Mouse (Mus musculus) heart, postnatal 0 days (tissue): ENCODE results near the gene Dennd1a. TPM values are rescaled to one million over a fixed set of nuclear protein-coding genes. Genes with fewer than 3 reads are reported as not detected.

Source experiments
- ATAC-seq: fragments of 200-750 bp; cut with Nextera tagmentation; 2 replicates; pipeline ENCODE4 v1.8.0; 2017; ENCODE audit warnings: low read depth, moderate number of reproducible peaks, moderate library complexity; ENCODE audit not compliant: insufficient read depth
- DNase-seq: peaks from one replicate; pipeline ENCODE4 v3.0.0-alpha.2; 2016; ENCODE audit warnings: low spot score
- H3K27ac ChIP-seq: fragments of 300-500 bp; sonication (generic); 2 replicates; pipeline ENCODE4 v1.5.1; 2014; ENCODE audit warnings: low read depth, mild to moderate bottlenecking
- H3K27me3 ChIP-seq: fragments of 300-500 bp; sonication (generic); 2 replicates; pipeline ENCODE4 v1.6.1; 2014; ENCODE audit warnings: low read length, mixed read lengths; ENCODE audit not compliant: control insufficient read depth, insufficient read depth
- H3K36me3 ChIP-seq: fragments of 300-500 bp; sonication (generic); replicated peaks from 2 replicates; pipeline ENCODE4 v1.6.1; 2014; ENCODE audit warnings: low read length, mixed read lengths; ENCODE audit not compliant: control insufficient read depth, insufficient read depth
- H3K4me1 ChIP-seq: fragments of 300-500 bp; sonication (generic); 2 replicates; pipeline ENCODE4 v1.6.1; 2014; ENCODE audit warnings: antibody characterized with exemption; ENCODE audit not compliant: control insufficient read depth, insufficient read depth
- H3K4me2 ChIP-seq: fragments of 300-500 bp; sonication (generic); 2 replicates; pipeline ENCODE4 v1.6.1; 2014; ENCODE audit warnings: low read depth, mild to moderate bottlenecking, low read length, moderate library complexity
- H3K4me3 ChIP-seq: fragments of 300-500 bp; sonication (generic); 2 replicates; pipeline ENCODE4 v1.5.1; 2014; ENCODE audit warnings: low read depth, low read length
- H3K9ac ChIP-seq: fragments of 300-500 bp; sonication (generic); replicated peaks from 2 replicates; pipeline ENCODE4 v1.6.1; 2014; ENCODE audit warnings: low read depth, low read length, mixed read lengths
- H3K9me3 ChIP-seq: fragments of 300-500 bp; sonication (generic); replicated peaks from 2 replicates; pipeline ENCODE4 v1.6.1; 2016; ENCODE audit warnings: low read length; ENCODE audit not compliant: control insufficient read depth
- CTCF ChIP-seq: IDR thresholded peaks from 2 replicates; pipeline ENCODE4 v1.5.1; 2016; ENCODE audit warnings: antibody characterized with exemption, control low read depth, low read depth
- EP300 ChIP-seq: IDR thresholded peaks from 2 replicates; pipeline ENCODE4 v1.6.1; 2016; ENCODE audit warnings: antibody characterized with exemption, low read depth
- WGBS: fragments of 180-500 bp; shearing (Covaris S2); extraction: QIAGEN DNeasy Blood & Tissue Kit; methylation state at CpG from one replicate; pipeline ENCODE4 v1.1.7; 2014; 5-methylcytosine and 5-hydroxymethylcytosine counted together
- polyA plus RNA-seq: library from polyadenylated mRNA; unstranded; fragments of >200 nt; fragmentation: Nextera tagmentation; extraction: Ambion mirVana; gene quantifications from 2 replicates; pipeline ENCODE4 v1.2.1, GENCODE M21; 2015
- total RNA-seq: library from RNA; depleted of rRNA; stranded (reverse); fragments of >200 nt; gene quantifications from 2 replicates; pipeline ENCODE4 v1.2.3, GENCODE M21; 2014; ENCODE audit warnings: low replicate concordance

Dennd1a gene
- total and polyA plus RNA-seq, 2 experiments from 2014 or later: 5.7 to 15.8 TPM

GRCm38 (mm10) chr2:38023741-38024130 lies 263.5 kb downstream of the Dennd1a start:
- WGBS: 60% methylated on average over 4 of the region's 4 CpGs
- Histone ChIP-seq H3K27me3 (no peaks in the 10 kb centered on the region), H3K36me3 (no peaks in the 10 kb centered on the region), H3K9me3 (no peaks in the 10 kb centered on the region), H3K4me3 (no peak overlapping the region), H3K4me2 (no peak overlapping the region), H3K9ac (no peak overlapping the region), H3K27ac (no peak overlapping the region), H3K4me1 (peaks cover under 1% of the 10 kb centered on the region; the same call in 1 of the 2 replicates)
- ATAC-seq (no peak), DNase-seq (no peak)
- TF ChIP-seq EP300 (no peak), CTCF (no peak)

GRCm38 (mm10) chr2:38023054-38023740 lies 264.0 kb downstream of the Dennd1a start:
- Histone ChIP-seq H3K9me3 (no peaks in the 10 kb centered on the region), H3K27me3 (no peaks in the 10 kb centered on the region), H3K27ac (no peak overlapping the region), H3K36me3 (no peaks in the 10 kb centered on the region), H3K4me1 (peaks cover 3% of the 10 kb centered on the region; the same call in 1 of the 2 replicates), H3K4me3 (no peak overlapping the region), H3K9ac (no peak overlapping the region), H3K4me2 (no peak overlapping the region)
- WGBS: 73% methylated on average over 9 of the region's 9 CpGs
- TF ChIP-seq EP300 (no peak), CTCF (no peak)
- DNase-seq (no peak), ATAC-seq (no peak)

GRCm38 (mm10) chr2:38021166-38021565 lies 266.0 kb downstream of the Dennd1a start:
- ATAC-seq (no peak), DNase-seq (no peak)
- Histone ChIP-seq H3K4me3 (no peak overlapping the region), H3K27ac (no peak overlapping the region), H3K36me3 (no peaks in the 10 kb centered on the region), H3K9me3 (no peaks in the 10 kb centered on the region), H3K27me3 (no peaks in the 10 kb centered on the region), H3K4me1 (peaks cover 3% of the 10 kb centered on the region; the same call in 1 of the 2 replicates), H3K9ac (no peak overlapping the region), H3K4me2 (no peak overlapping the region)
- TF ChIP-seq CTCF: no peak
- TF ChIP-seq EP300: no peak
- 93% methylated on average over 9 of the region's 9 CpGs for WGBS

GRCm38 (mm10) chr2:38014702-38015101 lies 272.5 kb downstream of the Dennd1a start:
- Histone ChIP-seq H3K9me3 (no peaks in the 10 kb centered on the region), H3K4me2 (no peak overlapping the region), H3K36me3 (no peaks in the 10 kb centered on the region), H3K27me3 (no peaks in the 10 kb centered on the region), H3K9ac (no peak overlapping the region), H3K27ac (no peak overlapping the region), H3K4me1 (peaks cover 22% of the 10 kb centered on the region), H3K4me3 (no peak overlapping the region)
- WGBS: 65% methylated on average over 1 of the region's 1 CpGs
- ATAC-seq (peak; percentile 20; the same call in 1 of the 2 replicates), DNase-seq (no peak)
- no peak for TF ChIP-seq CTCF
- no peak for TF ChIP-seq EP300

- H3K27me3 ChIP-seq: no peaks in the 10 kb centered on the region
- H3K9me3 ChIP-seq: no peaks in the 10 kb centered on the region
- peak overlapping the region; percentile 24 for H3K4me2 ChIP-seq
- H3K4me1 ChIP-seq: peaks cover 22% of the 10 kb centered on the region
- ATAC-seq (peak; percentile 75), DNase-seq (peak; percentile 55)
- peak overlapping the region; percentile 49 for H3K27ac ChIP-seq
- TF ChIP-seq EP300 (no peak), CTCF (no peak)
- H3K36me3 ChIP-seq: no peaks in the 10 kb centered on the region
- WGBS: 24% methylated on average over 5 of the region's 5 CpGs
- no peak overlapping the region for H3K4me3 ChIP-seq
- H3K9ac ChIP-seq: no peak overlapping the region
These were observed 273.3 kb downstream of the Dennd1a start for GRCm38 (mm10) chr2:38013839-38014365.
